Mouse (Mus musculus): ENCODE measurements at regions not wholly inside any gene's neighbourhood (a gene's known extent, or its start where the extent isn't known, plus 50 kb on each side); places are given as distances from the start of the nearest gene placed in this dataset.

- Histone ChIP-seq H3K4me1 (ENCODE audit: control insufficient read depth, low read depth, low read length) (no peaks in the 10 kb centered on the region), H3K4me3 (ENCODE audit: low read depth, low read length) (no peak overlapping the region), H3K27me3 (ENCODE audit: control insufficient read depth, insufficient read depth, low read depth, low read length) (no peaks in the 10 kb centered on the region), H3K36me3 (ENCODE audit: control insufficient read depth, insufficient read depth) (no peaks in the 10 kb centered on the region), H3K27ac (ENCODE audit: low read length) (no peak overlapping the region), H3K9me3 (replicated peaks; ENCODE audit: control insufficient read depth, low read length) (no peaks in the 10 kb centered on the region), H3K9ac (ENCODE audit: low read depth, low read length) (no peak overlapping the region), H3K4me2 (ENCODE audit: low read depth, low read length) (no peak overlapping the region)
- WGBS (ENCODE audit: insufficient replicate concordance), result 78% methylated on average over 6 of the region's 6 CpGs
- no peak for ATAC-seq (ENCODE audit: low read depth)
Observed at GRCm38 (mm10) chr8:18457470-18457869, 520.6 kb downstream of the Defb40 start.

GRCm38 (mm10) chr8:18449015-18449414, 529.0 kb downstream of the Defb40 start:
- H3K4me2 ChIP-seq (ENCODE audit: low read depth, low read length), result no peak overlapping the region
- H3K4me3 ChIP-seq (ENCODE audit: low read depth, low read length), result no peak overlapping the region
- no peaks in the 10 kb centered on the region for H3K9me3 ChIP-seq (replicated peaks; ENCODE audit: control insufficient read depth, low read length)
- no peaks in the 10 kb centered on the region for H3K36me3 ChIP-seq (ENCODE audit: control insufficient read depth, insufficient read depth)
- no peaks in the 10 kb centered on the region for H3K4me1 ChIP-seq (ENCODE audit: control insufficient read depth, low read depth, low read length)
- no peak overlapping the region for H3K27ac ChIP-seq (ENCODE audit: low read length)
- no peaks in the 10 kb centered on the region for H3K27me3 ChIP-seq (ENCODE audit: control insufficient read depth, insufficient read depth, low read depth, low read length)
- no peak for ATAC-seq (ENCODE audit: low read depth)
- no peak overlapping the region for H3K9ac ChIP-seq (ENCODE audit: low read depth, low read length)
- WGBS (ENCODE audit: insufficient replicate concordance), result 57% methylated on average over 3 of the region's 3 CpGs

- no peaks in the 10 kb centered on the region for H3K27me3 ChIP-seq (ENCODE audit: control insufficient read depth, insufficient read depth, low read depth, low read length)
- H3K4me3 ChIP-seq (ENCODE audit: low read depth, low read length), result no peak overlapping the region
- no peak overlapping the region for H3K27ac ChIP-seq (ENCODE audit: low read length)
- WGBS (ENCODE audit: insufficient replicate concordance), result 48% methylated on average over 3 of the region's 3 CpGs
- no peaks in the 10 kb centered on the region for H3K9me3 ChIP-seq (replicated peaks; ENCODE audit: control insufficient read depth, low read length)
- no peaks in the 10 kb centered on the region for H3K4me1 ChIP-seq (ENCODE audit: control insufficient read depth, low read depth, low read length)
- no peaks in the 10 kb centered on the region for H3K36me3 ChIP-seq (ENCODE audit: control insufficient read depth, insufficient read depth)
- no peak for ATAC-seq (ENCODE audit: low read depth)
- no peak overlapping the region for H3K4me2 ChIP-seq (ENCODE audit: low read depth, low read length)
- H3K9ac ChIP-seq (ENCODE audit: low read depth, low read length), result no peak overlapping the region
Observed at GRCm38 (mm10) chr8:18442212-18442611, 535.8 kb downstream of the Defb40 start.

GRCm38 (mm10) chr8:18422846-18423245, 555.2 kb downstream of the Defb40 start:
- Histone ChIP-seq H3K27ac (ENCODE audit: low read length) (no peak overlapping the region), H3K27me3 (ENCODE audit: control insufficient read depth, insufficient read depth, low read depth, low read length) (no peaks in the 10 kb centered on the region), H3K4me1 (ENCODE audit: control insufficient read depth, low read depth, low read length) (no peaks in the 10 kb centered on the region), H3K9ac (ENCODE audit: low read depth, low read length) (no peak overlapping the region), H3K9me3 (replicated peaks; ENCODE audit: control insufficient read depth, low read length) (no peaks in the 10 kb centered on the region), H3K4me3 (ENCODE audit: low read depth, low read length) (no peak overlapping the region), H3K36me3 (ENCODE audit: control insufficient read depth, insufficient read depth) (no peaks in the 10 kb centered on the region), H3K4me2 (ENCODE audit: low read depth, low read length) (no peak overlapping the region)
- ATAC-seq (ENCODE audit: low read depth), result no peak
- 56% methylated on average over 5 of the region's 5 CpGs for WGBS (ENCODE audit: insufficient replicate concordance)

DNA sequence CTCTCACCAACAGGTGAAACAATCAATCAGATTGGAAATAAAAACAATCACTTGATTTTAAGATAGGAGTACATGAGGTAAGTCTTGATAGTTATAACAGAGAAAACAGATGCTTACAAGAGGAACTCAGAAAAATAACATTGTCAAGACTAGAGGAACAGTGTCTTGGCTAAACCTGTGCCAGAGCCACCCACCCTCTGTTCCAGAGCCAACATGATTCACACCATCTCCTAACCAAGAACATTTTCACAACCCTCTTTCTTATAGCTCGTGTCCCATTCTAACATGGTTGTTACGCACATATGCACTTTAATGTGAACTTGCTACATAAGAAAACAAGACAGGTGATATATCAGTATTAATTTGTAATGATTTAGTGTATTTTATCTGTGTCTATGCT, 565.6 kb downstream of the Defb40 start:
- H3K4me3 ChIP-seq (ENCODE audit: low read depth, low read length), result no peak overlapping the region
- H3K4me1 ChIP-seq (ENCODE audit: control insufficient read depth, low read depth, low read length), result no peaks in the 10 kb centered on the region
- H3K9me3 ChIP-seq (replicated peaks; ENCODE audit: control insufficient read depth, low read length), result no peaks in the 10 kb centered on the region
- H3K4me2 ChIP-seq (ENCODE audit: low read depth, low read length), result no peak overlapping the region
- H3K9ac ChIP-seq (ENCODE audit: low read depth, low read length), result no peak overlapping the region
- H3K36me3 ChIP-seq (ENCODE audit: control insufficient read depth, insufficient read depth), result no peaks in the 10 kb centered on the region
- H3K27me3 ChIP-seq (ENCODE audit: control insufficient read depth, insufficient read depth, low read depth, low read length), result no peaks in the 10 kb centered on the region
- H3K27ac ChIP-seq (ENCODE audit: low read length), result no peak overlapping the region
- WGBS (ENCODE audit: insufficient replicate concordance), result 58% methylated on average over 2 of the region's 2 CpGs
- ATAC-seq (ENCODE audit: low read depth), result no peak

DNA sequence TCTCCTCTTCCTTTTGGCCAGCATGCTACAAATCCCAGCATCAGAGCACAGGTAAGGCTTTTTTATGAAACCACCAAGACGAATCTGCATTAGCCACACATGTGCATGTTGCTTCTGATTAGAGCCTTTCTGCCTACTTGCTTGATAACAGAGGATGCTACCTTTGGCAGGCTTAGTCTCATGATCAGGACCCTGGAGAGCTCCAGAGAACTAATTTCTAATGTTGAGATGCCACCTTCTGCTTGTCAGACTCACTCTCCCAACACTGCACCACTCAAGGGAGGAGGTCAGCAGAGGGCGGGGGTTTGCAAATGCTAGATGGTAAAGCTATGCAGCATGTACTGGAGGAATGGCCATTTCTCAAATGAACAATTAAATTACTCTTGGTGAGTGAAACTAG, 571.6 kb downstream of the Defb40 start:
- H3K9ac ChIP-seq (ENCODE audit: low read depth, low read length), result no peak overlapping the region
- no peak overlapping the region for H3K27ac ChIP-seq (ENCODE audit: low read length)
- no peaks in the 10 kb centered on the region for H3K9me3 ChIP-seq (replicated peaks; ENCODE audit: control insufficient read depth, low read length)
- no peak overlapping the region for H3K4me3 ChIP-seq (ENCODE audit: low read depth, low read length)
- H3K4me1 ChIP-seq (ENCODE audit: control insufficient read depth, low read depth, low read length), result no peaks in the 10 kb centered on the region
- H3K4me2 ChIP-seq (ENCODE audit: low read depth, low read length), result no peak overlapping the region
- no peaks in the 10 kb centered on the region for H3K27me3 ChIP-seq (ENCODE audit: control insufficient read depth, insufficient read depth, low read depth, low read length)
- no peak for ATAC-seq (ENCODE audit: low read depth)
- H3K36me3 ChIP-seq (ENCODE audit: control insufficient read depth, insufficient read depth), result no peaks in the 10 kb centered on the region
- WGBS (ENCODE audit: insufficient replicate concordance), result 36% methylated on average over 2 of the region's 2 CpGs

DNA sequence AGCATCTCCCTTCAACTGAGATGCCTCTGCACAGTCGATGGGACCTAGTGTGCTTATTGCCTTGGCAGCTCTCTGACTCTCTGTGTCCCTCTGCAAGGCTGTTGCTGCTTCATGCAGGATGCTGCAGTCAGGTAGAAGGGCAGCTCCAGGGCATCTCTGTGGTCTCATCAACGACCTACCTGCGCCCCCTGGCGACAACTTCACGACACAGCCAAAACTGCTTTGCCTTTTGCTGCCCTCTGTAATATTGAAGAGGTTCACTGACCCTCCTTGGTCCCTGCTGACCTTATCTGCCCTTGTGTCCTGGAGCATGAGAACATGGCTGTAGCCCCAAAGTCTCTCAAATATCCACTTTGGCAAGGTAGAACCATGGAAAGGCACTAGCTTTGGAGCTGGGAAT, 589.7 kb downstream of the Defb40 start:
- H3K9ac ChIP-seq (ENCODE audit: low read depth, low read length), result no peak overlapping the region

DNA sequence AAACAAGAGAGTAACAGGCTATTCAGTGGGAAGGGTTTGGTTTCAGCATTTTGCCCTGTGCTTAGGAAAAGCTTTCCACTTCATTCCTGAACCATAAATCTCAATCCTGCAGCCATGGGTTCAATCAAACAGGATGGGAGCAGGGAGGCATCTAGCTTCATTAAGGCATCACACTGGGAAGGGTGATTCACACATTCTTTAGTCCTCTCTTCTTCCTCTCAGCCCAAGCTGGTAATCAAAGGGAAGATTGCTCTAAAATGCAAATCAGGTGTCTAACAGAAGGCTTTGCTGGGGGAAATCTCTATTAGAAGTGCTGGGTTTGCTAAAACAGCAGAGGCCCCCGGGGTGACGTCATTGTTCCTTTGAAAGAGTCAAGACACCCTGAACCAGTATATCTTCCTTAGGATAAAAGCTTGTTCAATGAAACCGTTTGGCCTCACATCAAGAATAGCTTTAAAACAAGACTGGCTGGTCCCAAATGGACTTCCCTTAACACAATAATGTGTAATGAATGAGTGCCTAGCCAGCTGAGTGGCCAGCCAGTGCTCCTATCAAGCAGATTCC, 596.4 kb downstream of the Defb40 start:
- no peak overlapping the region for H3K4me2 ChIP-seq (ENCODE audit: low read depth, low read length)
- no peak overlapping the region for H3K9ac ChIP-seq (ENCODE audit: low read depth, low read length)
- H3K27ac ChIP-seq (ENCODE audit: low read length), result no peak overlapping the region
- no peaks in the 10 kb centered on the region for H3K9me3 ChIP-seq (replicated peaks; ENCODE audit: control insufficient read depth, low read length)
- H3K4me3 ChIP-seq (ENCODE audit: low read depth, low read length), result no peak overlapping the region
- no peaks in the 10 kb centered on the region for H3K27me3 ChIP-seq (ENCODE audit: control insufficient read depth, insufficient read depth, low read depth, low read length)
- WGBS (ENCODE audit: insufficient replicate concordance), result 6% methylated on average over 3 of the region's 3 CpGs
- no peaks in the 10 kb centered on the region for H3K36me3 ChIP-seq (ENCODE audit: control insufficient read depth, insufficient read depth)
- H3K4me1 ChIP-seq (ENCODE audit: control insufficient read depth, low read depth, low read length), result no peaks in the 10 kb centered on the region
- ATAC-seq (ENCODE audit: low read depth), result no peak

More for the DNA sequence above, 589.7 kb downstream of the Defb40 start:
- H3K4me3 ChIP-seq (ENCODE audit: low read depth, low read length), result no peak overlapping the region
- no peaks in the 10 kb centered on the region for H3K36me3 ChIP-seq (ENCODE audit: control insufficient read depth, insufficient read depth)
- H3K27me3 ChIP-seq (ENCODE audit: control insufficient read depth, insufficient read depth, low read depth, low read length), result no peaks in the 10 kb centered on the region
- no peaks in the 10 kb centered on the region for H3K9me3 ChIP-seq (replicated peaks; ENCODE audit: control insufficient read depth, low read length)
- H3K27ac ChIP-seq (ENCODE audit: low read length), result no peak overlapping the region
- no peak for ATAC-seq (ENCODE audit: low read depth)
- 3% methylated on average over 5 of the region's 5 CpGs for WGBS (ENCODE audit: insufficient replicate concordance)
- H3K4me2 ChIP-seq (ENCODE audit: low read depth, low read length), result no peak overlapping the region
- no peaks in the 10 kb centered on the region for H3K4me1 ChIP-seq (ENCODE audit: control insufficient read depth, low read depth, low read length)

GRCm38 (mm10) chr8:18348716-18349115, 629.3 kb downstream of the Defb40 start:
- no peak overlapping the region for H3K27ac ChIP-seq (ENCODE audit: low read length)
- no peak overlapping the region for H3K4me3 ChIP-seq (ENCODE audit: low read depth, low read length)
- H3K9me3 ChIP-seq (replicated peaks; ENCODE audit: control insufficient read depth, low read length), result no peaks in the 10 kb centered on the region
- no peaks in the 10 kb centered on the region for H3K27me3 ChIP-seq (ENCODE audit: control insufficient read depth, insufficient read depth, low read depth, low read length)
- no peak for ATAC-seq (ENCODE audit: low read depth)
- H3K36me3 ChIP-seq (ENCODE audit: control insufficient read depth, insufficient read depth), result no peaks in the 10 kb centered on the region
- no peaks in the 10 kb centered on the region for H3K4me1 ChIP-seq (ENCODE audit: control insufficient read depth, low read depth, low read length)
- no peak overlapping the region for H3K9ac ChIP-seq (ENCODE audit: low read depth, low read length)
- H3K4me2 ChIP-seq (ENCODE audit: low read depth, low read length), result no peak overlapping the region
- 59% methylated on average over 4 of the region's 4 CpGs for WGBS (ENCODE audit: insufficient replicate concordance)

All from liver, embryonic 16.5 days (tissue).